Mouse (Mus musculus) CD4-positive, CD25-positive, alpha-beta regulatory T cell, adult 4 months (primary cell): Measurements from ENCODE around the gene D130052B06Rik. TPM values are rescaled to one million over a fixed set of nuclear protein-coding genes. Genes with fewer than 3 reads are reported as not detected.

ENCODE experiments used
- ATAC-seq: one replicate; pipeline ENCODE4 v1.8.0; 2017
- polyA plus RNA-seq, 2 experiments: library from polyadenylated mRNA; unstranded; fragments of 100-300 nt; shearing (Covaris generic); gene quantifications; one replicate each; pipeline ENCODE4 v1.2.1; 2017

D130052B06Rik gene
- polyA plus RNA-seq: not detected

DNA sequence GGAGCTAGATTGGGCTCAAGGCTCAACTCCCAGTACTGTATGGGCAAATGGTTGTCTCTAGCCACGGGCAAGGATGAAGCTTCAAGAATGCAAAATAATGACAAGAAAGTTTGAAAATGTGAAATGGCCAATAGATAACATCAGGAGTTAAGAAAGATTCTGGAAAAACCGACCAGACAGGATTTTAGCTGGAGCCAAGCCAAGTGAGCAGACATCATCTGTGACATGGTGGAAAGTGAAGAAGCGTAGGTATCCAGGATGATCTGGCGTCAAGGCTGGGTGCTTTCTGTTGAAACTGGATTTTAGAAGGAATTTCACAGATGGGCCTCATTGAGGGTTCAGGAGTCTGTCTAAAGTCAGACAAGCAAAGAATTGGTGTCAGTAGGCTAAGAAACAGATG is at the start of gene D130052B06Rik:
TSS of gene D130052B06Rik (plus strand) at position 317 of the 400 bp plus-strand sequence.
- ATAC-seq: no peak

- ATAC-seq: no peak
These were observed 48.1 kb upstream of the D130052B06Rik start for GRCm38 (mm10) chr11:33550861-33551560.

- ATAC-seq: no peak
These were observed 45.0 kb upstream of the D130052B06Rik start for GRCm38 (mm10) chr11:33554123-33554522.

DNA sequence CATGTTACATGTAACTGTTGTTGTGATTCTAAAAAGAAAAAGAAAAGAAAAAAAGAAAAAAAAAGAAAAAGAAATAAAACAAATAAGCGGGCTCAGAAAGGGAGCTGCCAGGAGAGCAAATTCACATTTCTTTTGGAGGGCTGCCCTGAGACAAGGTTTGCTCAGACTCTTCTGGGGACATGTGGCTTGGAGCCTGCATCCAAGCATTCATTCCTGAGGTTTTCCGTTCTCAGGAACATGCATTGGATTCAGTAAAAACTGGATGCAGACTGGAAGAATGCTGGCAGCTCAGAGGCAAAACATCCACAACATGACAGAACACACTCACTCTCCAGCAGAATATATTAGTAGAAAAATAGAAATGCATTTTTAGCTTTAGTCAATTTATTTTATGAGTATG is 35.2 kb upstream of the D130052B06Rik start:
- no peak for ATAC-seq

DNA sequence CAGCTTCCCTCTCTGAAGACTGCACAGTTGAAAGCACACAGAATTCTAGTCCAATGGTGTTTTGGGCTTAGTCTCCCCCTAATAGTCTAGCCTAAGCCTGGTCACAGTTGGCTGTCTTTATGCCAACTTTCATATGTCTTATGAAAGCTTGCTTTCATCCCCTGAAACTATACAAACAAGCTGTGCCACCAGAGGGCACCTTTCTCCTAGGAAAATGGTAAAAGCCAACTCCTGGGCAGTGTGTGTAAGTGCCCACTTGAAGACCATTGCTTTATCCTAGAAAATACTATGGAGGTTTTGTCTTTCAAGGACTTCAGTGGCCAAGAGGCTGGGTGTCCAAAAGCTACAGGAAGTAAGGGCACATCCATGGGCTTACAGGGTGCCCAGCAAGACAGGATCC is 28.7 kb upstream of the D130052B06Rik start:
- no peak for ATAC-seq

GRCm38 (mm10) chr11:33574944-33575343 is 24.2 kb upstream of the D130052B06Rik start:
- no peak for ATAC-seq

GRCm38 (mm10) chr11:33578859-33579258 is 20.2 kb upstream of the D130052B06Rik start, which contains the start of gene Gabrp:
Gabrp (minus strand) TSS chr11:33578959.
- ATAC-seq: no peak

- no peak for ATAC-seq
These were observed 19.5 kb upstream of the D130052B06Rik start for GRCm38 (mm10) chr11:33579621-33580020.

GRCm38 (mm10) chr11:33586614-33587013 is 12.5 kb upstream of the D130052B06Rik start:
- ATAC-seq: no peak

DNA sequence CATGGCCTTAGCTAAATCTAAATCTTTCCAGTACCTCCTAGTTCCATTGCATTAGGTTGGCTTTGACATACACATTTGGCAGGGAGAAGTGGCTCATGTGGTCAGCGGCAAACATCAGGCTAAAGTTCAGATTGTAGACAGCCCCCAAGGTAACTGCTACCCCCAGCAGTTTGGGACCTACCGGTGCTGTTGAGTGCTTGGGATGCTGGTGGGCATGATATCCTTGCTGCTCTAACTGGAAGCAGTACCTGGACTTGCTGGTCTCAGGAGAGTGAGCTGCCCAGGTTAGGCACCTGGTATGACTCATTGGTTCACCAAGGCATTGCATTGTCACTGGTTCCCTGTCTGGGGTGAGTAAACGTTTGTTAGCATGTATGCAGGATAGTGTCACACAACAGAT is 8.3 kb upstream of the D130052B06Rik start:
- ATAC-seq: no peak

DNA sequence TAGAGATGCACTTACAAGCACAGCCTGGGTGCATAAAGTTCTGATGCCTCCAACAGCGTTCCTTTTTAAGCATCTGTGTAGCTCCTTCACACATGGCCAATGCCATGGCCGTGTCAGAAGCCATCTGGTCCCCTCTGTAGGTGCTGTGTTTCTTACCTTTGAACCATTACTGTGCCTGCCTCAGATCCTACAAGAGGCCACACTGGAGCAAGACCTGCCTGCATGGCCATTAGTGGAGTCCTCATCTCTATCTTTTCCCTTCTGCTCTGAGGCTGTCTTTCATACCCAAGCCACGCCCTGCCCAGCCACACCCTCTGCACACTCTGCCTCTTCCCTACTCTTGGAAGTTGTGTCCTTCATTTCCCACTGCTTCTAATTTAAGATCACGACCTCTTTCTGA is 6.3 kb upstream of the D130052B06Rik start:
- no peak for ATAC-seq

GRCm38 (mm10) chr11:33596655-33597054 is 2.4 kb upstream of the D130052B06Rik start:
- ATAC-seq: no peak

DNA sequence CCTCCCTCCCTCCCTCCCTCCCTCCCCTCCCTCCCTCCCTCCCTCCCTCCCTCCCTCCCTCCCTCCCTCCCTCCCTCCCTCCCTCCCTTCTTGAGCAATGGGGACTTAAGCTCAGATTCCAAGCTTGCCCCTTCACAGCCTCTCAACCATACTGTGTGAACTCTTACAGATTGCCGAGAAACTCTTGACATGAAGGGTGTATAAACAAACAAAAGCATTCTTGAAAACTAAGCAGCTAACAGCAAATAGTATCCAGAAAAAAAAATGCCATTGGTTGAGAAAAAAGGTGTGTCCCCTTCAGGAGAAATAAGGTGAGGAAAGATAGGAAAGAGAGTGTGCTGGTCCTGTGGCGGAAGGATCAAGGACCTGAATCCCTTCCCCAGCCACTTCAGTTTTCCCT is 4.1 kb downstream of the D130052B06Rik start:
- ATAC-seq: no peak

DNA sequence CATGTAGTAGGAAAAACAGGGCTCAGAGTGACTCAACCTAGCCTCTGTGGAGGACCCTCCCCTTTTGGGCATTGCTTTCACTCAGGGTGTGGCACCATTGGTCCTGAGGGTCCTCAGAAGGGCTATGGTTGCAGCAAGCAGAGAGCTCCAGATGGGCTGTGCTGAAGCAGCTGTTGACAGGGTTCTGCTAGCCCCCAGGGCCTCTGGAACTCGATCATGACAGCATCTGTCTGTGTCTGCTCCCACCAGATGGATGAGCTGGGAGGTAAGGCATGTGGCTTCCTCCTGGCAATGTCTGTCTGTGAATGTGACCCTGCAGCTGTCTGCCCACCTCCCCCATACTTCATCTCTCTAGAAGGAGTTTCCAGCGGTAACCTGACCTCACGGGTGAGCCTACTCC is 8.7 kb downstream of the D130052B06Rik start:
- no peak for ATAC-seq

- no peak for ATAC-seq
These were observed 15.1 kb downstream of the D130052B06Rik start for GRCm38 (mm10) chr11:33614218-33614617.

DNA sequence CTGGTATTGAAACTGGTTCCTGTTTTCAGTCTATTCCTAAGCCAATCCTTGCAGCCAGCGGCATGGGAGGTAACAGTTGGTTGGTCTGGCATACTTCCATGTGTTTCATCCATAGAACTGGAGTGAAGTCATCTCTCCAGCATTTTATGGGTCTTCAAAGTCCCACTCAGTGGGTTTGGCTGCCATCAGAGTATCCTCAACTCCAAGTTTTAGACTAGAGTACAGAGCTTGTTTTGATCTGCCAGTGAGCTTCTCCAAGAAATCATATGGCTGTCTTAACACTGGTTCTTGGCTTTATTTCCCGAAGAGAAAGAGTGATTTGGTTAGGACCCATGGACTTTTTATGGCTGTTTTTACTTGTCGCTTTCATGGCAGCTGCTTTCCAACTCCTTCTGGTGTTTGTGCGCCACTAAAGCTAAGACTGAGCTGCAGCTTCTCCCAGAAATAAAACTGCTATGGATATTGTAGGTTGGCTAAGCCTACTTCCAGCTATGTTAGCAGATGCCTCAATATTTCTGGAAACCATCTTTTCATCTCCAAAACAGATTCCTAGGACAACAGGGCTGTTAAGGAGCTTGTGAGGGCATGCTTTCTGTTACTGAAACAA is 28.1 kb downstream of the D130052B06Rik start:
- ATAC-seq: no peak

- ATAC-seq: no peak
These were observed 38.0 kb downstream of the D130052B06Rik start for GRCm38 (mm10) chr11:33637107-33637506.

DNA sequence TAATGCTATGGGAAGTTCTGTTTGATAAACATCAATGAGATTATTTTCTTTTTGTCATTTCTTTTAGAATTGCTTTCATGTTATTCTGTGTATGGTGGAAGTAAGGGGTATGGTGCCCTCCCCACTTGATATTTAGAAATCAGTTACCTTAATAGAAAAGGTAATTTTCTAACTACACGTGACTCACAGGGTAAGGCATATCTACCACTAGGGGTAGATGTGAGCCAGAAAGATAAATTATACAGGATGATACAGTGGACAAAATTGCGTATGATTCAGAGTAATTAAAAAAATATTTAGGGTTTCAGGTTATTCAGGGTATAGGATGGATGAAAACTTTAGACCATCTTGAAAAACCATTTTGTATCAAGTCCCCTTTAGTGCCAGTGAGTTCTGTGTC is 50.3 kb downstream of the D130052B06Rik start:
- ATAC-seq: no peak

DNA sequence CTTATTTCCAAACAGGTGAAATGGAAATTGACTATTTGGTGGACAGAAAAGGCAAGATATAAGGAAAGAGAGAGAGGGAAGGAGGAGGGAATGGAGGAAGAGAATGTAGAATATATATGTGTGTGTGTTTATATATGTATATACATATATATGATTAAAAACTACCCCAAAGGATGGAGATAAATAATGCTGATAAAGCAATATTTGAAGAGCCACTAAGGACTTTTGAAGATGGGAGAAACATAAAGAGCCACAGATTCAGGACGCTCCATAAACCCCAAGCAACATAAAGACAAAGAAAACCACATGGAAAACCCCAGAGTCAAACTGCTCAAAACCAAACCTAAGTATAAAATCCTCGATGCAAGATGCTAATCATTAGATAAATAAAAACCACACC is 55.4 kb downstream of the D130052B06Rik start:
- no peak for ATAC-seq

GRCm38 (mm10) chr11:33655221-33655620 is 56.1 kb downstream of the D130052B06Rik start:
- ATAC-seq: no peak

DNA sequence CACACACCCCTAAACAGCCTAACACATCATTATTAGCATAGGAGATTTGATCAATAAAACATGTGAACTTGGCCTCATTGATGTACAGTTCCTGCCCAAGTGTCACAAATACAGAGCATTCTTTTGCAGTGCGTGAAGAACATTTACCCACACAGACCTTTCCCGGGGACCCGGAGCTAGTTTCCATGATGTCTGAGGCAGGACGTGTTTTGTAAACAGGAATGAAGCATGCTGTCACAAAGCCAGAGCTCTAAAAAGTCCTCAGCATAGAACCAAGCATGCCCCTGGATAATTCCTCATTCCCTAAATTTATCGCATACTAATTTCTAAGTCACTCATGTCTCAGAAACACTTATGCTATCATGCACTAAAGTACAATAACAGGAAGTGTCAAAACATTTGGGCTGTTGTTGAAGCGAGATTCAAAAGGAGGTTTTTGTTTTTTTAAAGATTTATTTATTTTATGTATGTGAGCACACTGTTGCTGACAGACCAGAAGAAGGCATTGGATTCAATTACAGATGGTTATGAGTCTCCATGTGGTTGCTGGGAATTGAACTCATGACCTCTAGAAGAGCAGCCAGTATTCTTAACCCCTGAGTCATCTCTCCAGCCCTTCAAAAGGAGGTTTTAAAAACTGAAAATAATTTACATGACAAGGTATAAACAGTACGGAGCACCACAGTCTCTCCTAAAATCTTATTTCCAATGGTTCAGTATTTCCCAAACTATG is 56.9 kb downstream of the D130052B06Rik start:
- ATAC-seq: no peak

DNA sequence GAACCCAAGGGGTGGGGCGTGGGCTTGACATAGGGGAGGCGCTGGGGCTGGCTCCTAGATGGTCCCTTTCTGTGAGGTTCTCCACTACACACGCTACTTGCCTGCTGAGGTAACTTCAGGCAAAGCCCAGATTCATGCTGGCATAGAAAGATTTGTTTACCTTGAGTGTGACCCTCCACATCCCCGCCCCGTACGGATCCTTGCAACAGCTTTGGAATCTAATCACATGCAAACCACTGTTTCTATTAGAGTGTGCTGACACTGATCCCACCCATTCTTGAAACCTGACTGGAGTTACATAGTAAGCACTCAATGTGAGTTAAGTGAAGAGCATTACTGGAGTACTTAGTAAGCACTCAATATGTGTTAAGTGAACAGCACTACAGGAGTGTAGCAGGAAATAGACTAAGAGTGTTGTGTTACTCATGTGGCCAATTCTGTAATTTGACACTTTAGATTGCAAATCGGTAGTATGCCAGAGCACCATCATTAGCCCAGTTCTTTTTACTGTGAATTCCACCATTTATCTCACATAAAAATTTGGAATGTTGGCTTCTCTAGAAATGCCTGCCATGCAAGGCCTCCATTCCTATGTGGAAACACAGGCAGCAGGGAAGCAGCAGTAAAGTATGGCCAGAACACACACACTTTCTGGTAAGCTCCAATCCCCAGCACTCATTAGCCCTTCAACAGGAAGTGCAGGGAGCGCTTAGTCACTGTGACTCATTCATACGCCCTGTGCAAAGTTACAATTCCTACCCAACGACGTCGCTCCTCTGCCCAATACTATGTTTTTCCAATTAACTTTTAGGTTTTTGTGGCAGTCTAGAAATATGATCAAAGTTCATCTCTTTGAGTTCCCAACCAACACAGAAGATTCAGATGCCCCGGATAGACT is 61.2 kb downstream of the D130052B06Rik start:
- ATAC-seq: no peak

GRCm38 (mm10) chr11:33663599-33663998 is 64.5 kb downstream of the D130052B06Rik start:
- ATAC-seq: no peak
